Comparison of ENCODE assay signal across 15 mouse cellular contexts in genomic region chr3:109648242-109648641, GRCm38 (mm10).
"Had no signal": no experiment of that assay in that cellular context is flagged by ENCODE, and none has a peak within 500 bp of the region (broad histone marks: within the 10 kb centered on the region; RNA-seq: fewer than 3 reads in every experiment).

No protein-coding gene starts in this region.

- DNase-seq: gastrocnemius, postnatal 25 days; heart, adult 18-20 months; heart, postnatal 10 days; heart, postnatal 4 days; kidney, adult 18-20 months; kidney, adult 8-10 months; kidney, postnatal 10 days; kidney, postnatal 25 days; kidney, postnatal 4 days; left cerebral cortex, postnatal 4 days had no signal

- ATAC-seq: hindbrain, embryonic 16.5 days; inflammation-experienced regulatory T-cells, adult 6 months; intestine, embryonic 15.5 days; intestine, postnatal 0 days; liver, embryonic 12.5 days had no signal
